Mouse (Mus musculus) cerebellum, postnatal 14 days (tissue): ENCODE data around the gene Slc25a34.

ENCODE experiments used
- DNase-seq, 2 experiments: peaks; one replicate each; pipeline ENCODE4 v3.0.0; 2021; ENCODE audit warnings: mixed read lengths in 2 of 2

The Slc25a34 gene

GRCm38 (mm10) chr4:141578833-141579232 lies 44.8 kb downstream of the Slc25a34 start:
- DNase-seq, result no peak

- DNase-seq, result no peak
These were observed 46.7 kb downstream of the Slc25a34 start for GRCm38 (mm10) chr4:141576877-141577276.

- no peak for DNase-seq
These were observed 47.2 kb downstream of the Slc25a34 start for GRCm38 (mm10) chr4:141576404-141576803.

GRCm38 (mm10) chr4:141574789-141575702 lies 48.6 kb downstream of the Slc25a34 start:
- peak; percentile 92 to 94 for DNase-seq

GRCm38 (mm10) chr4:141573359-141573966 lies 50.2 kb downstream of the Slc25a34 start:
- DNase-seq, result no peak

GRCm38 (mm10) chr4:141572668-141573358 lies 50.8 kb downstream of the Slc25a34 start:
- no peak for DNase-seq

GRCm38 (mm10) chr4:141571934-141572333 lies 51.7 kb downstream of the Slc25a34 start:
- no peak for DNase-seq

- DNase-seq, result no peak
These were observed 52.3 kb downstream of the Slc25a34 start for GRCm38 (mm10) chr4:141571337-141571739.

GRCm38 (mm10) chr4:141570821-141571220 lies 52.8 kb downstream of the Slc25a34 start:
- DNase-seq, result no peak

GRCm38 (mm10) chr4:141570004-141570403 lies 53.6 kb downstream of the Slc25a34 start:
- DNase-seq, result no peak

GRCm38 (mm10) chr4:141568966-141569365 lies 54.7 kb downstream of the Slc25a34 start:
- DNase-seq, result no peak
